Mouse (Mus musculus) left cerebral cortex, postnatal 25 days (tissue): ENCODE measurements around the gene Usp6nl. TPM values are rescaled to one million over a fixed set of nuclear protein-coding genes. Genes with fewer than 3 reads are reported as not detected.

Source experiments
- DNase-seq, 2 experiments: peaks; one replicate each; pipeline ENCODE4 v3.0.0; 2022; ENCODE audit warnings: low spot score in 2 of 2, mixed read lengths in 1 of 2
- intact Hi-C: fragments of 180-260 bp; cut with DNase I; formaldehyde crosslinking; loops from one replicate; pipeline ENCODE4 v1.15.1; 2025
- total RNA-seq, 2 experiments: library from RNA; stranded (reverse); gene quantifications; 2 replicates each; pipeline ENCODE4 v1.2.3; 2021

Gene Usp6nl
- 10 to 100 TPM; 19.5 to 21.5 TPM for total RNA-seq

DNA sequence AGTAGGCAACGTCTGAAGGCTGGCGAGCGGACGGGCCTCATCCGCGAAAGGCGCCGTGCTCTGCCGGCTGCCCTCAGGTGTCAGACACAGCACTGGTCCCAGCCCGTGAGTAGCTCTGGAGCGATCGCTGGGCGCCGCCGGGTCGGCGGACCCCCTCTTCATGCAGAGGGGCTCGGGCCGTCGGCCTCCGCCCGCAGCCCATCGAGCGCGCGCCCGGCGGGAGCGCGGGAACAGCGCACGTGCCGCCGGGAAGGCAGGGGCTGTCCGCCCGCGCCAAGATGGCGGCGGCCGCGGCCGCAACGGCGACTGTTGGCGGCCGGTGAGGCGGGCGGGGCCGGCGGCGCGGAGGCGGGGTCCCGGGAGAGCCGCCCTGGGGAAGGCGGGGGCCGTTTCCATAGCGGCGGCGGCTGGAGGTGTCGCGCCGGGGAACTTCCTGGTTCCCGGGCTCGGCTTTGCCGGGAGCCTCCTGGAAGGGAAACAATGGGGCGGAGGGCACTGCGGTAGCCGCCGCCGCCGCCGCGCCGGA lies at the start of gene Usp6nl:
Gene Usp6nl (plus strand): TSS at position 292 of the 526 bp plus-strand sequence.
- intact Hi-C loops: loop anchor here (2.0 to 5.0 kb wide), 3 partner anchors 66 to 100 kb away; no protein-coding TSS in a partner anchor
- peak; percentile 76 to 85 for DNase-seq

DNA sequence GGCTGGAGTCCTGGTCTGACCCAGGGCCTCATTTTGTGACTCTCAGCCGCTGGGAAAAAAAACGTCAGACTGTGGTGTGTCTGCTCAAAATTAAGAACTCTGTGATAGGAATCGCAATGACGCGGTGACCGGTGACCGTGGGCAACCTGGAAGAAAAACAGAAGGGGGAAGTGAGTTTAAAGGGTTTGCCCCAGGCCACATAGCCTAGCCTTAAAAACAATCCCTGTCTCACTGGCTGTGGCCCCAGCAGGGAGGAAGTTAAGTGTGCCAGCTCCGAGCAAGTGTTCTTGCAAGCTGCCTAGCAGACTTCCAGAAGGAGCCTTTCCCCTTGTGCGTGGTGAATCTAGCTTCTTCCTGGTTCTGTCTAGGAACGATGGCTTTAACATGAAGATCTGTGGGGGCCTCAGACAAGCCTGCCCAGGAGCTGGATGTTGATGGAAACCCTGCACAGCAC lies 49.0 kb upstream of the Usp6nl start:
- intact Hi-C loops: no loop called here
- DNase-seq: peak in 1 of 2 experiments; percentile 24

DNA sequence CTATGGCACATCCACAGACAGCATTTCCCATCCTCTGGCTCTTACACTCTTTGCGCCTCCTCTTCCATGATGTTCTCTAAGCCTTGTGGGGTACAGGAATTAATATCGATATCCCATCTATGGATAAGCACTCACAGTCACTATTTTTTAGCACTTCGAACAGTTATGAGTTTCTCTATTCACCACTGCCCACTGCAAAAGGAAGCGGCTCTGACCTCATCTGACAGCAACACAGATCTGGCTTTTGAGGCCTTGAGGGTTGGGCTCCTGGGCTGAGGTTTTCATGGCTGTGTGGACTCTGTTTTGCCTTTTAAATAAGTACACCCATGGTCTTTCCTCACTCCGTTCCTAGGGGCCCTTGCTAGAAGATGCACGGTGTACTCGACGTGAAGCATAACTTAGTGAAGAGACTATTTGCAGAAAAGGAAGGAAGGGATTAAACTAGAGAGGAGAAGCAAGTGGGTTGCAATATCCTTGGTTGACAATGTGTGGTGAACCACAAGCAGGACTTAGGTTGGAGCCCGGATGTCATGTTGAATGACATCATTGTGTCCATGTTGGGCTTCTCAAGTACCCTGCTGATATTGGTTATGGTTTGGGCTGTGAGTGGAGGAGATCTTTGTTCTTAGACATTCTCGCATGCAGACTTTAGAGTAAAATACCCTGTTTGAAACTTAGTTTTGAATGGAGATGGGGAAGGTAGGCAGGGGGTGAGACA lies 43.5 kb upstream of the Usp6nl start:
- DNase-seq: no peak
- intact Hi-C loops: no loop called here

DNA sequence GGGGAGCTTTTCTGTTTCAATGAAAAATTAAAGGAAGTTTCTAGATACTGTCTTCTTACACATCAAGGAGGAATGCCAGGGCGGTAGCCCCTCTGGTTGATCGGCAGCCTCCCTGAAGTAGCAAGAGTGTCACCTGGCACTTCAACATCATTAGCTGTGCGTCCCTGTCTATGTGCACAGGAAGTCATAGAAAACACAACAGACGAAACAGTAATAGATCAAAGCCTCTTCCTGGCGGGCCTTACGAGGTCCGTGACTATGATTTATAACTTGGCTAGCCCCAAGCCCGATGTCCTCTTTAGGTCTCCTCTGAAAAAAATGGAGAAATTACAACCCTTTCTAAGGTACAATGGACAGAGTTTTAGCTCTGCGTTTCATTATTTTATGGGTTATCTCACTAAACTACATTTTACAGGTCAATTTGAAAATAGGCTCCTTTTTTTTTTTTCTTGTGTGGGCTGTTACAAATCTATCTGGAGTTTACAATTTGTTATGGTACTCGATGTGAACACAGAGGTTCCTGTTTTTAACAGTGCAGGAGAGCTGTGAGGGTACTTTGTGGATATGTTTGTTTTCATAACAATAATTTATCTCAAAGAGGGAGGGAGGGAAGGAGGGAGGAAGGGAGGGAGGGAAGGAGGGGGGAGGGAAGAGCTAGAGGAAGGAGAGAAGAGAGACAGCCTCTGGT lies 42.7 kb upstream of the Usp6nl start:
- DNase-seq: no peak

DNA sequence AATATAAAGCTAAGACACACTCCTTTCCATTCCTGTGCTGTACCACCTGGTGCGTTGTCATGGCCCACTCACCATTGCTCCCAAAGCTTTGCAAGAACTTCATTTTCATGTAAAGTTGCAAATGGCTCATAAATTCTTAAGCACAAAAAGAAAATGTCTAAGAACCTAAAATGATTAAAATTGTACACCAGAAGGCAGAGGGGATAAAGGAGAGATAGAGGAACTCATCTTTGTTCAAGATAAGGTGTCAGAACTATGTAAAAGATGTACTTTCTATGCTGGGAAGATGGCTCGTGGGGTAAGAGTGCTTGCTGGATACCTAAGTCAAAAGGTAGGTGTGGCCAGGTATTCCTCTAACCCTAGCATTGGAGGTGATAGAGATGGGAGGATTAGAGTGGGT lies 38.9 kb upstream of the Usp6nl start:
- intact Hi-C loops: no loop called here

More for the DNA sequence above, 42.7 kb upstream of the Usp6nl start:
- intact Hi-C loops: no loop called here

DNA sequence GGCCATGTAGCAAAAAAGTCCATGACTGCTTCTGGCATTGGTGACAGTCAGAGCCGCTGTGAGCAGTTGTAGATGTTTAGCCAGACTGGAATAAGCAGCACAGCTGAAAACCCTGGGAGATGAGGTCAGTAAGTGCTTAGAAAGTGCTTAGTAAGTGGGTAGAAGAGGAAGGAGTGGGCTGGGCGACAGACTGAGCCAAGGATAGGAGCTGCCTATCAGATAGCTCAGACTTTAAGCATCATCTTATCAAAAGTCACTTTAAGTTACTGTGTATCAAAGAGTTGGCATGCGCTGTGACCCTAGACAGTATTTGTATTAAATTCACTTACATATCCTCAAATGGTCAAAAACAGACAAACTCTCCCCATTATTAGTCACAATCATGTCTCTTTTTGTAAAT lies 37.7 kb upstream of the Usp6nl start:
- DNase-seq: no peak
- intact Hi-C loops: no loop called here

More for the DNA sequence above, 38.9 kb upstream of the Usp6nl start:
- DNase-seq: no peak

DNA sequence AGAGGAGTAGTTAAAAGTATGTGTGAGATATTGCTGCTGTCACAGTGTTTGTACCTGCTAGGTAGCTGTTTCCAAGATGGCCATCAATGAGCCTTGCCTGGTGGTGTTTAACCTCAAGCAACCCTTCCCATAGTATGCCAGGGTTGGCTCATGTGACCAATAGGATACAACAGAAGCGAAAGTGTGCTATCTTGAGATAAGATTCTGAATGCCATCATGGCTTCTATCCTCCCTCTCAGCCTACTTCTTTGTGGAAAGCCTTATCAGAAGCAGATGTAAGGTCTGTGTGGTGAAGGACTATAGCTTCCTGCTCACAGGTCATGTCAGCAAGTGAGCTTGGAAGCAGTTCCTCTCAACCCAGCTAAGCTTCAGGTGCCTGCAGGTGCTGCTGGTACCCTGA lies 36.7 kb upstream of the Usp6nl start:
- no peak for DNase-seq
- intact Hi-C loops: no loop called here

DNA sequence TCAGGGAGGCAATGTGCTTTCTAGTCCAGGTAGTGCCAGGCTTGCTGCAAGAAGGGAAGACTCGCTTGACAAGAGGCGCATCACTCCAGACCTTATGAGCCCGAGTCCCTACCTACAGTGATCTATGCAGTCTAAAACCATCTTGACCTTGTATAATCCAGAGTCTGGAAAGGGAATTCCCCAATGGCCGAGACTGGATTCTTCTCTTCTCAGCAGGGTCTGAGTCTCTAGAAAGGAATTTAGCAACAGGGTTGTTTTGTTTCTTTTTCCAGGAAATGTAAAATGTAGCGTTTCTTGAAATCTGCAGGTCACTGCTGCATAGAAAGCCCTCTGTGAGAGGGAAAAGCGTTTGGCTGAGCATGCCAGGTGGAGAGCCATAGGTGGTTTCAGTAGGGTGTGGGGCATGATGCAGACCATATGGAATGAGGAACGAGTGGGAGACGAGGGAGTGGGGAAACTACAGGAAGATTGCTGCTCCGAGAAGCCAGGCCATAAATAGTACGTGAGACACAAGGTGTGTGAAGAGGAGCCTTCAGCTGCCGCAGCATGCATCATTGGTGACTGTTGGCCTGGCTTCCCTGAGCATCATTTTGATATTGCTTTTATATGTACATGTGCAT lies 28.5 kb upstream of the Usp6nl start:
- intact Hi-C loops: no loop called here
- peak in 1 of 2 experiments; percentile 43 for DNase-seq

DNA sequence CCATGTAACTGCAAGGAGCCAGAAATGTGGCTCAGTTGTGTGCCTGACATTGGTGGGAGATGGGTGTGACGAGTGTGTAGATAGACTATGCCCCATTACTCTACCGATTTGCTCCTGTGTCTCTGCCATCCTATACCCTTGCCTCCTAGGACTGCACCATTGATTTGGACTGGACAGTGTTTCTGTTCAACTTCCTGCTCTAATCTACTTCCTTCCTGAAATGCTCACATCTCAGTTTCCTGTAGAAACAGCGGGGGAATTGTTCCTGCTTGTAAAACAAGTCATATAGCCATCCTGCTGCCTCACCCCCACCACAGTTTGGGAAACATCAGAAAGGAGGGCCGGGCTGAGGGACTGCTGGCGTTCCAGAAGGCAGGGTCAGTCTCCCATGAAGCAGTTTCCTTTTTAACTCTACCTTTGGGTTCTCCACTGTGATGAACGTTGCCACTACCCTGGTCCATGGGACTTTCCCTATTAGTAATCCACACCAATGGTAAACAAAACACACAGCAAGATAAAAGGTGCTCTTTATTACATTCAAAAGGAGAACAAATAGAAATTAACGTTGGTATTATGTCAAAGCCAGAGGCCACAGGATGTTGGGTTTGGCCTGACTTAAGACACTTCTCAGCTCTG lies 27.4 kb upstream of the Usp6nl start:
- no peak for DNase-seq
- intact Hi-C loops: no loop called here

DNA sequence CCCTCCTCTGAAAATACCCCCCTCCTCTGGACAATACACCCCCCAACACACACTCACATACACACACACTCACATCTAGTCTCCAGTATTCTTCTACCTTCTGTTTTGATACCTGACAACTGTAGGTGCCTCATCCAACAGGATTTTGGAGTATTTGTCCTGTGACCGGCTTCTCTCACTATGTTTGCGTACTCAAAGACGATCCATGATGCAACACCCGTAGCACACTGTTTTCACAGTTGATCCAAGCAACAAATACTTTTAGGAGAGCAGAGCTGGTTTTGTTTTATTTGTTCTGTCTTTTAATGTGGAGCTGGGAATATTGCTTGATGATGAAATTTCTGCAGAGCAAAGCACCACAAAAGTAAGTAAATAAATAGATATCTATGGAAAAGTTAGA lies 17.7 kb upstream of the Usp6nl start:
- no peak for DNase-seq
- intact Hi-C loops: no loop called here

DNA sequence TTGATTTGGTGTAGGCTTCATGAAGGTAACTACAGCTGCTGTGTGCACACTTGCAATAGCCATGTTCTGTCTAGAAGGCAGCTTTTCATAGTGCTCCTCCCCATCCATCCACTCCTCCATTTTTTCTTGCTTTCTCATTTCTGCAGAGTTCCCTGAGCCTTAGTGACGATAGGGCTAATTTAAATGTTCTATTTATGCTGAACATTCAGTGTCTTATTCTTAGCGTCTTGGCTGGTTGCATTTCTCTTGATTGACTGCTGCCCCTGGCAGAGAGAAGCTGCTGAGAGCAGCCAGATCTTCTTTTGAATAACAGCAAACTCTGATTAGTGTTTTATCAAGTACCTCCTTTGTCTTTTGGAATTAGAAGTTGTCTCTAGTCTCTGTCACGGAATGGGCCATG lies 15.6 kb upstream of the Usp6nl start:
- DNase-seq: peak in 1 of 2 experiments; percentile 59
- intact Hi-C loops: no loop called here

DNA sequence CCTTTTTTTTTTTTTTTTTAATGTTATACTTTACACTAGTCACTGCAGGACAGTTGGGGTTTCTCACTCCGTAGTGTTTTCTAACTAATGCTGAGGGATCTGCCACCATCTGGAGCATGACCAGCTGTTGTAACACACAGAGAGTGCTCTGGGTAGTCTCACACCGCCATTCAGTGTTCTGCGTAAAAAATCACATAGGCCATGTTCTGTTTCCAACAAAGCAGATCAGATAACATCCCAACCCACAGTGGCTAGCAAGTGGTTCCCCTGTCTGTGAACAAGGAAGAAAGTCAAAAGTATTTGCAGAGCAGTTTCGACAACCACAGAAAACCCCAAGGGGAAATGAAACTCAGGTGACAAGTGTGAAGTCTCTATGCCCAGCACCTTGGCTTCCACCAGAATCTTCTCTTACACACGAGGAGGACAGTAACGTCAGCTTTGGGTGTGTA lies 13.1 kb upstream of the Usp6nl start:
- no peak for DNase-seq
- intact Hi-C loops: no loop called here

DNA sequence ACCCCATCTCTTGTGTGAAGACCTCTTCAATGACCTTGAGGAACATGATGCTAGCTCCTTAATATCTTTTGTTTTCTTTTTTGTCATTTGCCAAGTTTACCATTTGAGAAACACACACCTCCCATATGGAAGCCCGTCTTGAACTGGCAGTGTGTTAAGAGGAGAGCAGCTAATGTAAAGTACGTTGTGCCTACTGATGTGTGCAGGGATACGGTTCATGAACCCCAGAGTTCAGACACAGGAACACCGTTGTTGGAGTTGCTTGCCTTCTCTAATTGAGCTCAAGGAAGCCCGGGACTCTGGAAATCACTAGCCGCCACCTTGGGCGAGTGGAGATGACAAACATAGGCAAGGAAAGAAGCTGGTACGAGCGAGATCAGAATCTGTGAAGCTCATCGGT lies 9.7 kb upstream of the Usp6nl start:
- DNase-seq: no peak
- intact Hi-C loops: no loop called here

DNA sequence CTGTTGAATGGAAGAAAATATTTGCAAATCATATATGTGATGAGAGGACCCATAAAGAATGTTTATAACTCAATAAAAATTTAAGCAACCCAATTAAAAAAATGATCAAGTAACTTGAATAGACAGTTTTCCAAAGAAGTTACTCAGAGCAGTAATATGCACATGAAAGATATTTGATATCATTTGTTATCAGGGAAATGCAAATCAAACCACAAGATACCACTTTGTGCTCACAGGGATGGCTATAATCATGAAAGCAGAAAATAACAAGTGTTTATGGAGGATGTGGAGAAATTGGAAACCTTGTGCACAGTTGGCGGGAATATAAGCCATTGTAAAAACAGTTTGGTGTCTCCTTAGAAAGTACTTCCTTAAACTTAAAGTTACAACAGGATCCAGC lies 8.7 kb upstream of the Usp6nl start:
- intact Hi-C loops: no loop called here

DNA sequence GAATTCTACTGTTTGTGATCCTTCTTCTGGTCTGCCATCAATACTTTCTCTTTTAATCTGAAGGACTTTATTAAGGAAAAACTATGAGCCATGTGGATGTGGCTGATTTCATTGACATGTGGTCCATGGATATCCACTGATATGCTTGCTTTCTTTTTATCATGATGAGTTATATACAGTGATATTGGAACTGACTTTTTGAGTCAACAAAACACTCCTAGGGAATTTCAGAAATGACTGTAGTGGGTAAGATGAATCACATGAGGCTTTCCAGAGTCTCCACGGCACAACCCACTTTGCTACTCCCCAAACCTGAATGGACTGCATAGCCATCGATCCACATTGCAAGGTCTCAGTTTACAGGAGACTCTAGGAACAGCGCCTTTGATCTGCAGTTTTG lies 2.3 kb upstream of the Usp6nl start:
- DNase-seq: no peak
- intact Hi-C loops: loop anchor here (5.0 kb wide), 2 partner anchors 82 to 98 kb away; no protein-coding TSS in a partner anchor

More for the DNA sequence above, 8.7 kb upstream of the Usp6nl start:
- DNase-seq: no peak

DNA sequence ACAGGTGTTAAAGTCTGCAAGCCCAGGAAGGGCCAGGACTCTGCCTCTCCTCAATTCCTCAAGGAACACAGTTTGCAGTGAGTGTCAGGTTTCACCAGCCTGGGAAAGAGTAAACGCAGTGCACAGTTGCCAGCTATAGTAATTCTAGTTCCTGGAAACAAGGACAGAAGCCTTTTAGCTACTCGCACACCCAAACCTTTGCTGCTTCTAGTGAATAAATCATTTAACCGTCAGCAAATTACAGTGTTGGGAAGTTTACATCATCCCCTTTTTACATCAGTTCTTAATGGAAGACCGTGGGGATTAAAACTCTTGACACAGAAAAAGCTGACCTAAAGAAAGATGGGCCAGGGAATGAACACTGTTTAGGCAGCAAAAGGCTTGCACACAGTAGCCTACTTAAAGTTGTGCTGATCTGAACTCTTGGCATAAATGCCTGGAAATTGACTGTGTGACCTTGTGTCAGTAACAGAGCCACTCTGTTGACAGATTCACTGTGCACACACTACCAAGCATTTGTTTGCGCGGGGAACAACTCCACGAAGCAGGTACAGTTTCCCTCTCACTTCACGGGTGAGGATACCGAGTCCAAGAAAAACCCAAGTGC lies 595 bp upstream of the Usp6nl start:
- intact Hi-C loops: loop anchor here (2.0 to 5.0 kb wide), 3 partner anchors 65 to 100 kb away; no protein-coding TSS in a partner anchor
- no peak for DNase-seq

DNA sequence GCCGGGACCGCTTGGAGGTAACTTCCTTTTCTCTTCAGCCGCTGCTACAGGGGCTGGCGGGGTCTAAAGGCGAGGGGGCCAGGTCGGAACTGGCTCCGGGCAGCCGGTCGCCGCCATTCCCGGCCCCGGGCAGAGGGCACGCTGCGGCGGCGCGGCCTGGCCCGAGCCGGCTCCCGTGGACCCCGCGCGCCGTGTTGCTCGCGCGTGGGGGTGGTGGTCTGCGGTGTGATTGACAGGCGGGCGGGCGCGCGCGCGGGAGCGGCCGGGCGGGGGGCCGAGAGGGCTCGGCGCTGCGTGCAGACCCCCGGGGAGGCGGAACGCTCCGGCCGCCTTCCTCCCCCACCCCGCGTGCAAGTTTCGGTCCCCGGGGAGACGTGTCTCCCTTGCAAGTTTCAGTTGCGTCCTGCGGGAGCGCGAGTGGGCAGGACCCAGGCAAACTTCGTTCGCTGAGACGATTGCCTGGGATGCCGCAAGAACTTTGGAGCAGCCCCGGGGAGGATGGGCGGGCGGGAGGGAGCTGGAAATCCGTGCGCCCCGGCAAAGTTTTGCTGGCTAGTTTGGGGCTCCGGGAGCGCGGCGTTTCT lies 563 bp downstream of the Usp6nl start:
- intact Hi-C loops: loop anchor here (2.0 to 5.0 kb wide), 3 partner anchors 66 to 101 kb away; no protein-coding TSS in a partner anchor
- peak; percentile 29 to 45 for DNase-seq

DNA sequence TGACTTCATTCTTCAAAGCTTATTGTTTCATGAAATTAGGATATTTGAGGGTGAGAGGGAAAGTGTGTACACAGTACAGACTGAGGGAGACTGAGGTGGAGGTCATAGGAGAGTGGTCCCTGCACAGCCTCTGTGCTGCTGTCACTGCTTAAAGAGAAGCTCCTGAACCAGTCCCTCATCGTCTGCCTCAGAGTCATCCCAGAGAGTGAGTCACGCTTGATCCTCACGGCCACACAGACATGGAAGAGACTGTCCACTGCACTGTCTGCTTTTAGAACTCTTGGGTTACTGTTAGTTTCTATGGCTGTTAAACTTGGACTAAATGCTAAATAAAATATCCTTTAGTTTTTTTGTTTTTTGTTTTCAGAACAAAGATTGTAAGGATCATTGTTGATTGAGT lies 3.2 kb downstream of the Usp6nl start:
- intact Hi-C loops: no loop called here
- no peak for DNase-seq

DNA sequence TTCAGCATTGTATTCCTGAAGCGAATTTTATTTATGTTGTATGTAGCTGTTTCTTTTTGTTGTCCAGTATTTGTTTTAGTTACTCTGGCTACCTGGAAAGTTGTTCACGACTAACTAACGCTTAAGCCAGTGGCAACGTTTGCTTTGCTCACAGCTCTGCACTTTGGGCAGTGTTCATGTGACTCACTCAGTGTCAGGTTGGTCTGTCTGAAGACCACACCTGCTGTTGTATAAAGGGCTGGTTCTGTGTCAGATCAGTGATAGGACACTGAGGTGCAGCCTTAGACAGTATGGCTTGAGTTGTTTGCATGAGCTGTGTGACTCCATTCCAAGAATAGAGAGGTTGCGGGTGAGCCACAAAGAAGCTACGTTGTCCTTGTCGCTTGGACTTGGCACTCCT lies 6.5 kb downstream of the Usp6nl start:
- intact Hi-C loops: no loop called here
- DNase-seq: no peak
